Mouse (Mus musculus) left cerebral cortex, adult 8-10 months (tissue): ENCODE measurements around the gene Rpl39. TPM values are rescaled to one million over a fixed set of nuclear protein-coding genes. Genes with fewer than 3 reads are reported as not detected.
"Not testable (repeated sequence)": the region's sequence is repeated elsewhere in the genome, so short reads cannot be mapped to it uniquely, and the experiment has no call there.

Experiments
- DNase-seq, 2 experiments: peaks; one replicate each; pipeline ENCODE4 v3.0.0; 2022; ENCODE audit warnings: low spot score in 2 of 2
- total RNA-seq, 4 experiments: library from RNA; stranded (reverse); gene quantifications; 2 replicates each; pipeline ENCODE4 v1.2.4; 2022

Gene Rpl39
- 100 to 1,000 TPM; 240 to 296 (median 268) TPM for total RNA-seq

DNA sequence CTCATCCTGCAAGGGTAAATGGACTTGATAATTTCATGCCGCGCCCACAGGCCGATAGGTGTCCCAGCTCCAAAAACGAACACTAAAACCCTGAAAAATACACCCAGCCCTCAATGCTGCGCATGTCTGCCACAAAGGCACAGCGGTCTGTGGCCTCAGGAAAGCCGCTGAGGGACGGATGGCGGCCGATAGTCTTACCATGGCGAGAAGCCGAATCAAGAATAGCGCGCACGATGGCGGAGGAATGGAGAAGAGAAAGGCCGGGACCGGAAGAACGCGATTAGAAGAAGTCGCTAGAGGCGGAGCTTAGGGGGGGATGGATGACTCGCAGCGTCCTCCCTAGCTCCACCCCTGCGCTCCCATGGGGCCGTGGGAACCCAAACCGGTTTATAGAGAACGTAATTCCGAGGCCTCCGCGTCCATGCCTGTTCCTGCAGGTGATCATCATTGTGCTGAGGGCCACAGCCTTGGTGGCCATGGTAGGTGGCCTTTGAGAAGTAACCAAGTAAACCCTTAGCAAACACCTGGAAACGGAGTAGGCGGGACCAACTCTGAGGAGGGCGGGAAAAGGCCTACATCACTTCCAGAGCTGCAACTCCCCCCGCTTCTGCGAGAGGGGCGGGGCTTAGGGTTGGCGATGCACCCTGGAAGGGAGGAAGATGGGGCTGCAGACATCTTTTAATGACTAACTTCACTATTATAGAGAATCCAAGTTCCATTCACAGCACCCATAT lies at the start of gene Rpl39:
TSS of gene Rpl39 (minus strand) at position 476 of the 734 bp plus-strand sequence.
- DNase-seq, result peak; percentile 73 to 82

DNA sequence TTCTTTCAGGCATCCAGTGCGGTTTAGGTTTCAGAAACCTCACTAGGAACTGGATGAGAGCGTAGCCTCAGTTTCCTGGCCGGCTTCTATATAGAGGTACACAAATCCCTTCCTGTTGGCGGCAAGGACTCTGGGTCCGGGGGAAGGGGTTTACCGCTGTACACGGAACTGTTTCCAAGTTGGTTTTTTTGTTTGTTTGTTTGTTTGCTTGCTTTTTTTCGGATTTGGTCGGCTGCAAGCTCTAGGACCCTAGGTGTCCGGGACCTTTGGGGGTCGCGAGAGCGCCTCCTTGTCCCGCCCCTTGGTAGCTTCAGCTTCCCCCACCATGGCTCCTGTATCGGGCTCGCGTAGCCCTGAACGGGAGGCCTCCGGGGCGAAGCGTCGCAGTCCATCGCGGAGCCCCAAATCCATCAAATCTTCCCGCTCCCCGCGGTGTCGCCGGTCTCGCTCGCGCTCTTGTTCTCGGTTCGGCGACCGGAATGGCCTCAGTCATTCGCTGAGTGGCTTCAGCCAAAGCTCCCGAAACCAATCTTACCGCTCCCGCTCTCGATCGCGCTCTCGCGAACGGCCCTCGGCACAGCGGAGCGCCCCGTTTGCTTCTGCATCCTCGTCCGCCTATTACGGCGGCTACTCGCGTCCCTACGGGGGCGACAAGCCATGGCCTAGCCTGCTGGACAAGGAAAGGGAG lies 41.6 kb upstream of the Rpl39 start, which contains the start of gene Nkap:
TSS of gene Nkap (plus strand) at position 125 of the 688 bp plus-strand sequence.
- DNase-seq, result peak; percentile 48 to 55

DNA sequence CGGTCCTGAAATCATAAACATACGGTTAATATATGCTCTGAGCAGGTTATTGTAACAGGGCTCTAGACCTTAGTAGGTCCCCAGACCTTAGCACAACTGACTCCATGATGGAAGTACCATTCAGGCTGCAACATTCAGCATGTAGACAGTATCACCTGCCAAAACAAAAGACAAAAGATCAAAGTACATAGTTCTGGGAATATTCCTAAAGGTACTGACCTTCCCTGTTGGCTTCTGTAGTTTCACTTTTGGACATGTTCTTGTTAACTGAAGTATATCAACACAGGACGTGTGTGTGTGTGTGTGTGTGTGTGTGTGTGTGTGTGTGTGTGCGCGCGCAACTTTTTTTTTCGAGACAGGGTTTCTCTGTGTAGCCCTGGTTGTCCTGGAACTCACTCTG lies 40.3 kb upstream of the Rpl39 start:
- DNase-seq, result no peak

DNA sequence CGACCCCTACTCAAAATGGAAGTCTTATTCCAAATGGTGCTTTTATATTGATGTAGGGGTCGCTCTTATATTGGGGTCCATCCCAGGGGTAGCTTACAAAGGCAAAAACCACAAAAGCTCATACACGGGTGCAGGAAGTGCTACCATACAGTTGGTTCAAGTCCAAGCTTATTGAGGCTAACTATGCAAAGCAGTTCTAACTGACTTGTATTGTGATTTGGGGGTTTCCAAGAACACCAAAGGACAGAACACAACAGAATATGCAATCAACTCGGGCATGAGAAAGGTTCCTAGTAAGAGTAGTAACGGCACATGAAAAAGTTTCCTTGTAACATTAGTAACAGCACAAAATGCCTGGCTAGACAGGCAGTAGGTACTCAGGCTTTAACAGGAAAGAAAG lies 35.0 kb upstream of the Rpl39 start:
- no peak for DNase-seq

DNA sequence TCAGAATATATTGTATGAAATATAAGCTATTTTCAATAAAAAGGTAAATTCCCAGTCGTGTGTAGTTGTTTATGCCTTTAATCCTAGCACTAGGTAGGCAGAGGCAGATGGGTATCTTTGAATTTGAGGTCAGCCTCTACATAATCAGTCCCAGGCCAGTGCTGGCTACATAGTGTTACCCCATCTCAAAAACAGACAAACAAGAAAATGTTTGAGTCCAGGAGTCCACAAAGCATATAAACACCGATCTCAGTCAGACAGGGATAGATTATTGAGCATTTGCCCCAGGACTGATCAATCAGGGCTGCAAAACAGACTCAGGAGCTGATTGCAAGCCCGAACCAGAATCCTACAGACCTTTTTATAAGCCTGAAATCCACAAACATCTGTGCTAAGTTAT lies 34.4 kb upstream of the Rpl39 start:
- no peak for DNase-seq

DNA sequence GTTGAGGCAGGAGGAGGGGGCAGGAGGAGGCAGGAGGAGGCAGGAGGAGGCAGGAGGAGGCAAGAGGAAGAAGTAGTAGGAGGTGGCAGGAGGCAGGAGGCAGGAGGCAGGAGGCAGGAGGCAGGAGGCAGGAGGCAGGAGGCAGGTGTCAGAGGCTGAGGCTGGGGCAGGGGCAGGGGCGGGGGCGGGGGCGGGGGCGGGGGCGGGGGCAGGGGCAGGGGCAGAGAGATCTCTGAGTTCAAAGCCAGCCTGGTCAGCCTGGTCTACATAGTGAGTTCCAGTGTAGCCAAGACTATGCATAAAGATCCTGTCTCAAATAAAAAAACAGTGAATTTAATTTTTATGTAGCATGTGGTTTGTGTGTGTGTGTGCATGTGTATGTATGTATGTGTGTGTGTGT lies 31.9 kb upstream of the Rpl39 start:
- no peak for DNase-seq

DNA sequence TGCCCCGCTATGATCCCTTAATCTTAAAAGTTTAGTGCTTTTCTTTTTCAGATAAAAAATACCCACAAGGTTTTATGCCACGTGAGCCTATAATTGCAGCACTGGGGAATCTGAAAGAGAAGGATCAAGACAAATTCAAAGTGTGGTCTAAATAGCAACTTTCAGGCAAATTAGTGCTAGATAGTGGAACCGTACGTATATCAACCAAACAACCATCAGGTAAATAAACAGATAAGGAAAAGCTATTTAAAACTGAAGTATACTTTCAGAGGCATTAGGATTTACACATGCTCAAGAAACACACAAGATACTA lies 25.6 kb upstream of the Rpl39 start:
- no peak for DNase-seq

DNA sequence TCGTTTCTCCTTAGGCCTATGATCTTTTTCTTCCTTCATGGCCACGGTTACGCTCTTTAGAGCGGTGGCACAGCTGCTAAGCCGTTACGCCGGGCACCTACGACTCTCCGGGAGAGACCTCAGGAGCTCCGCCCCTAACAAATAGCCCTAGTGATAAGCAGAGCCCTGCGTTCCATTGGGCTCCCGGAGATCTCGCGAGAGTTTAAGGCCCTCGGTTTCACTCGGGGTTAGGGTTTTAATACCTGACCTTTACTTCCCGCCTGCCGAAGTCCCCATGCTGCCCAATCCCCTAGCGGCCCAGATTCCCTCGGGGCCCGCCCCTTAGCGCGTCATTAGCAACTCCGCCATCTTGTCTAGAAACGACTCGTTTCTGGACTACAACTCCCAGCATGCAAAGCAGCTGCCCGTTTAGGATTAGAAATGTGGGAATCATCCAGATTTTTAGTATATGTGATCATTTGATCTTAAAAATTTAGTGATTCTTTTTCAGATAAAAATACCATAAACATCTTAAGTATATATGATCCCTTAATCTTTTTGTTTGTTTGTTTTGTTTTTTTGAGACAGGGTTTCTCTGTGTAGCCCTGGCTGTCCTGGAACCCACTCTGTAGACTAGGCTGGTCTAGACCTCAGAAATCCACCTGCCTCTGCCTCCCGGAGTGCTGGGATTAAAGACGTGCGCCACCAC lies 25.1 kb upstream of the Rpl39 start, which contains the start of gene Upf3b:
TSS of gene Upf3b (minus strand) at position 130 of the 688 bp plus-strand sequence.
- DNase-seq, result peak; percentile 64 to 95

DNA sequence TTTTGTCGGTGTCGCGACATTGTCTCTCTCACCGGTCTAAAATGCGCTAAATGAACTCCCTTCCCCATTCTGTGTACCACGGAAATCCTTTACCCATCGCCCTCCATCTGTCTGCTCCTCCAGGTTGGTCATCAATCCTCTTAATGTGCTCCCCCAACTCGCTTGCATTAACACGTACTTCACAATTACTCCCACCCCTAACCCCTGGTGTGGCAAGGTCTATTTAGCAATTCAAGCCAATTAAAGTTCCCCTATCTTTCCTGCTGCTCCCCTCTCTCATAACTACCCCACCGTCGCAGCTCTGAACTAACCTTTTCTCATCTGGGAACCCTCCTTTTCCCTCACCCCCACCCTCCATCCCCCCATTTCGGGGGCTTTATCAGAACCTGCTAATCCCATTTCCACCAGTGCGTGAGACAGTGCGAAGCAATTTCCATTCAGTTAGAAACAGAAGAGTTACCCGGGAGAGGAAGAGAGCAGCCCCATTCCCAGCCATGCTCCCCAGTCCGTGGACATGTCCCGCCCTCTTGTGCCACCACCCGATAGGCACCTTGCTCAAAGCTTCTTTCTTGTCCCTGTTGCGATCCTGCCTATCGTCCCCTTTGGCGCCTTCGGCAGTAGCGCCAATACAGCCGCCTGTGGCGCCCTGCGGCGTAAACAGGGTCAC lies 24.5 kb upstream of the Rpl39 start:
- DNase-seq, result no peak

DNA sequence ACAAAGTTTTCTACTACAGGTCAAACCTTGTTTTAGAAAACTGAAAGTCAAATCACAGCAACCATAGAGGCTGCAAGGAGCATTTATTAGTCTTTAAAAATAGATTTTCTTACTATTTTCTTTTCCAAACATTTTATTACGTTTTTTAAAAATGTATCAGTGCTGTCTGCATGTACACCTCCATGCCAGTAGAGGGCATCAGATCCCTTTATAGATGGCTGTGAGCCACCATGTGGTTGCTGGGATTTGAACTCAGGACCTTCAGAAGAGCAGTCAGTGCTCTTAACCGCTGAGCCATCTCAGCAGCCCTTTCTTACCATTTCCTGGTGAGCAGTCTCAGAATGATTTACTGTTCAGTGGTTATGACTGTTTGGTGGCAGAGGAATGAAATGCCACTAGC lies 18.6 kb upstream of the Rpl39 start:
- DNase-seq, result no peak

DNA sequence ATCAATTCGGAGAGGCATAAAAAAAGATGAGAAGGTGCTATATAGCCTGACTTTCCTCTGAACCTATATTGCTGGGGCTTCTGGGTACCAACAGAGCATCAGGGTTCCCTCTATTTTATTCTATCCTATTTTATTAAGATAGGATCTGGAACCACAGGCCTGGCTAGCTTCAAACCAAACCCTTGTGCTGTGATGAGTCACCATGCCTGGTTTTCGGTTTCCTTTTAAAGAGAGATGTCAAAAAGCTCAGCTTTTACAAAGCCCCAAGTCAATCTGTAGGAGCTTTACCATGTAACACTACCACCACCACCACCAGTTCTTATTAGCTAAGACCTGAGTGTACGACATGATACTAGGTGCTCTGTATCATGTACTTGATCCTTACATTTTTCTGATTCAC lies 13.5 kb upstream of the Rpl39 start:
- DNase-seq, result no peak

DNA sequence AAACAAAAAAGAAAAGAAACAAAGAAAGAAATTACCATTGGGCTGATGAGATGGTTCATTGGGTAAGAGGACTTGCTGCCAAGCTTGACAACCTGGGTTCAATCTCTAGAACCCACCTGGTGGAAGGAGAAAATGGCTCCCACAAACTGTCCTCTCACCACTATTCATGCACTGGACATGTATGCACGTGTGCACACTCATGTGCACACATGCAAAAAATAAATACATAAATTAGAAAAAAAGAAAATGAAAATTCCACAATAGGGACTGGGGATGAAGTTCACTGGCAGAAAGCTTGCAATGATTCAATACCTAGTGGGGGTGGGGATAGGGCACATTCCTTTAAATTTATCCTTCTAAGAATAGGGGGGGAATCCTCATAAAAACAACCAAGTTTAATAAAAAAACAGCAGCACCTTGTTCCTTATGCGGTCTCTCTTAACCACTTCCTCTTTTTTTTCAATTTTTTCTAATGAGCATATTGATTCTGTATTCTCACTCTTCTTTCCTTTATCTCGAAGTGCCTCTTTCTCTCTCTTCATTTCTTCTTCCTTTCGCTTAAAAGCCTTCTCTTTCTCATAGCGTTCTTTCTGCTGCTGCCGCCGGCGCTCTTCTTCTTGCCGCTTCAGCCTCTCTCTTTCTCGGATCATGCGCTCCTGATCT lies 10.0 kb upstream of the Rpl39 start:
- DNase-seq, result no peak

DNA sequence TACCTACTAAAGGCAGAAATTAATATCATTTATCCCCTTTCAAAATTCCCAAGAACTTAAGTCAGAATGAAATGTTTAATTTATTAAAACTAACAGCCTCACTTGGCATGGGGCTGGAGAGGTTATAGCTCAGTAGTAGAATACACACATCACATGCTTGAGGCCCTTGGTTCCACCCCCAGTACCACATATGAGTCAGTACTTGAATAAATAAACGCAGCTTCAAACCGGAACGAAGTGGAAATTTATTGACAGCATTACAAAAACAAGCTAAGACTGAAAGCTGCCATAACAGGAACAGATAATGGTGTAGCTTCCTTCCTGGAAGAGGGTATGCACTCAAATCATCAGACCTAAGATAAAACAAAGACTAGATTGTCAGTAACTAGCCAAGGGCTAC lies 6.3 kb upstream of the Rpl39 start:
- no peak for DNase-seq

DNA sequence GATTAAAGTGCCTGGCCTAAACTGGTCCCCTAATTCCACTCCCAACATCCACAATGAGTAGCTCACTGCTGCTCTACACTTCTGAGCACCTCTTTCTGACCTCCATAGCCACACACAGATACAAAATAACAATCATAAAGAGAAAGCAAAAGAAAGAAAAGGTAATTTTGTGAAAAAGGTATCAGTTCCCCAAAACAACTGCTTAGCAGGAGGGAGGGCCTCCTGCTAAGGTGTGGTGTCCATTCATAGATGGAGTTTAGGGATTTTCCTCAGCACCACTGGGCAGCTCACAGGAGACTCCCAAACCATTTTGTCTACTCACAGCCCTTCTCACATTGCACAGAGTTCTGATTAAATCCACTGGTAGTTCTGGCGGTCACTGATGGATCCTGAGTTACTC lies 3.6 kb upstream of the Rpl39 start:
- DNase-seq, result no peak

DNA sequence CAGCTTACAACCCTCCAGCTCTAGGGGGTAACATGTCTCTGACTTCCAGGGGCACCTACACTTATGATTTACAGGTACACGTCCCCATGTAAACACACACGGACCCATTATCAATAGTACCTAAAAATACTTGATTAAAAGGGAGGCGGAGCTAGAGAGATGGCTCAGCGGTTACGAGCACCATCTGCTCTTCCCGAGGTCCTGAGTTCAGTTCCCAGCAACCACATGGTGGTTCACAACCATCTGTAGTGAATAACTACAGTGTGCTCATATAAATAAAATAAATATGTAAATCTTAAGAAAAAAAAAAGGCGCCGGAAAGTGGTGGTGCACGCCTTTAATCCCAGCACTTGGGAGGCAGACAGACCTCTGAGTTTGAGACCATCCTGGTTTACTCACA lies 463 bp upstream of the Rpl39 start:
- no peak for DNase-seq

DNA sequence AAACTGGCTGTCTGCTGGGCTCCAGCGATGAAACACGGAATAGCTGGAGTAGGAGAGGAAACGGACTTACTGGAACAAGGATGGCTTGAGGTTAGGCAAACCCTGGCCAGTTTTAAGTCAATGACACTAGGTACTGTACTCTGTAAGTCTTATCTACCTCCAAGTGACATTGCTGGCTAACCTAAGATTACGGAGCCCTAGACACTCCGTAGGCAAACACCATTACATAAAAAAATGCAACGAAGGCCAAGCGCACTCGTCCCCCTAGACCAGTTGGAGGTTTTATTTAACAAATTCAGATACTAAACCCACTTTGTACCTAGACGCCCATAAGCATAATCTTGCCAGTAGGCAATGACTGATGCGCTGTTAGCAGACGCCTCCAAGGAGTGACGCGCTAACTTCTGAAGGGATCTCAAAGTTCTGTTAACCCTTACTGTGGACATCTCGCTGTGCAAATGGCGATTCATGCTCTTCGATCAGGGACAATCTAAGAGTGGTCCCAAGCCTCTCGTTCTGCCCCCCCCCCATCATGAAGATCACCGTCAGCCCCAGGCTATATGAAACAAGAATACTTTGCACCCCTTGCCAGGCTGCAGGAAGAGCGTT lies 780 bp downstream of the Rpl39 start:
- peak; percentile 3 to 11 for DNase-seq

DNA sequence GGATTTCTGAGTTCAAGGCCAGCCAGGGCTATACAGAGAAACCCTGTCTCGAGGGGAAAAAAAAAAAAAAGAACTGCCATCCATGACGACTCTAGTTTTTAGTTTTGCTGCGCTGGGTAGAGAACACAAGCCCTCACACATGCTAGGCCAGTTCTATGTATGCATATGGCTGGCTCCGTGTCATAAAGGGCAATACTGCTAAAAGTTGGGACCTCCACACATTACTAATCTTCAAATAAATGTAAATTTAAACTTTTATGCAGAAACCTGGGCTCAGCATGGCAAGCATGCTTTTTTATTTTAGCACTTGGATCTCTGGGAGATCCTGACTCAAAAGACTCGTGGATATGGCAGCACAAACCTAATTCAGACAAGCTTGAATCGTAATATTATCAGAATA lies 4.0 kb downstream of the Rpl39 start:
- DNase-seq, result no peak

DNA sequence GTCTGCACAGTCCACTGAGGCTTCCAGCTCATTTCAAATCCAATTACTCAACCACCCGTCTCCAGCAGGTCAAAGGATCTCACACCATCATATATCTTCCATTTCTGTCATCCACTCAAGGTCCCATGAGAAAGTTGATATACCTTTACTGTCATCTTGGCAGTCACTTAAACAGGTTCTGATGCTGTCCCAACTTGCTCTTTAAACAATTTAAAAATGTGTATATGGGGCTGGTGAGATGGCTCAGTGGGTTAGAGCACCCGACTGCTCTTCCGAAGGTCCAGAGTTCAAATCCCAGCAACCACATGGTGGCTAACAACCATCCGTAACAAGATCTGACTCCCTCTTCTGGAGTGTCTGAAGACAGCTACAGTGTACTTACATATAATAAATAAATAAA lies 4.9 kb downstream of the Rpl39 start:
- DNase-seq, result not testable (repeated sequence)

DNA sequence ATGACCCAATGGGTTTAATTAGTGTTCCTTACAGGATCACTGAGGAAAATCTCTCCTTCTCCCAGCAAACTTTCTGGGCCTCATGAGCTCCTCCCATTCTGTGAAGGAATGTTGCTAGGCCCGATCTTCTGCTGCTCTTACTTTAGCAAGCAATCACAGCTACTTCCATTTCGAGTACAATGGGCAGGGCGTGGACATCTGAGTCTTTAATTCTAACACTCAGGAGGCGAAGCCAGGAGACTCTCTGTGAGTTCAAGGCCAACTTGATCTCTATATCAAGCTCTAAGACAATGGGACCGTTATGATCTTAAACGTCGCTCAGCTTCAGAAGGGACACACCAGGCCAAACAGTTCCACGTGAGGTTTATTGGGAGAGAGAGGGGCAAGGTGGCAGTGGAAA lies 8.6 kb downstream of the Rpl39 start:
- no peak for DNase-seq

DNA sequence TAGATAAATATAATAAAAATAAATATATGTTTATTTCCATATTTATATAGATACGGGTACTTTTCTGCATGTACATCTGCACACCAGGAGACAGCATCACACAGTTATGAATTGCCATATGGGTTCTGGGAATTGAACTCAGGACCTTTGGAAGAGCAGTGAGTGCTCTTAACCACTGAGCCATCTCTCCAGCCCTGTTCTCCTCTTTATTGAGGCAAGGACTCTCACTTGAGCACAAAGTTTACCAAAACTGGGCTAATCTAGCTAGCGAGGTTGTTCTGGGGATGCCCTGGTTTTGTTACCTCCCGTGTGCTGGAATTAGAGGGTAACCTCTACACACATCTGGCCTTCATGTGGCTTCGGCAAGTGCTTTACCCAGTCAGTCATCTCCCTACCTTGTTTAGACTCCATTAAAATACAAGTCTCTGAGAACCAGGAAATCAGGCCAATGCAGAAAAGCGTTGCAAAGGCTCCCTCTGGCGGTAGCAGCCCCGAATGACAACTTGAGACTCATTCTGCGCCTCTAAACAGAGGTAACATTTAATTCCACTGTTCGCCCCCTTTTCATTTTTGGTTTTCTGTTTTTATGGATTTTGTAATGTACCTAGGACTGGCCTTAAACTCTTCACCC lies 10.8 kb downstream of the Rpl39 start:
- peak in 1 of 2 experiments; percentile 59 for DNase-seq

DNA sequence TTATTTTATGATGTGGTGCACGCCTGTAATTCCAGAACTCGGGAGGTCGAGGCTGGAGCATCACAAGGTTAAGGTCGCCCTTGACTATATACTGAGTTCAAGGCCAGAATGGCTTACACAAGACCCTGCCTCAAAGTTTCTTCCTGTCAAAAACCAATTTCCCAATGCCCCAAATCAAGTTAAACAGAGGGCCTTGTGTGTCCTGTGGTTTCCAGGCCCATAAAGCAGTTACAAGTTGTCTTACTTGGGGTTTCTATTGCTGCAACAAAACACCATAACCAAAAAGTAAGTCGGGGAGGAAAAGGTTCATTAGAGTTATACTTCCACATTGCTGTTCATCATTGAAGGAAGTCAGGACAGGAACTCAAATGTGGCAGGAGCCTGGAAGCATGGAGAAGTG lies 16.4 kb downstream of the Rpl39 start:
- DNase-seq, result no peak
